Mouse (Mus musculus) intestine, embryonic 16.5 days (tissue): ENCODE measurements at regions not wholly inside any gene's neighbourhood (a gene's known extent, or its start where the extent isn't known, plus 50 kb on each side); places are given as distances from the start of the nearest gene placed in this dataset.

Source experiments
- ATAC-seq: fragments of 200-750 bp; cut with Nextera tagmentation; 2 replicates; pipeline ENCODE4 v1.8.0; 2017; ENCODE audit warnings: moderate TSS enrichment, moderate library complexity
- H3K27ac ChIP-seq: fragments of 300-500 bp; sonication (generic); 2 replicates; pipeline ENCODE4 v1.5.1; 2014; ENCODE audit warnings: mild to moderate bottlenecking, low read length
- H3K27me3 ChIP-seq: fragments of 300-500 bp; sonication (generic); replicated peaks from 2 replicates; pipeline ENCODE4 v1.6.1; 2014; ENCODE audit warnings: low read length, control low read depth, mixed read lengths; ENCODE audit not compliant: control insufficient read depth, insufficient read depth
- H3K36me3 ChIP-seq: fragments of 300-500 bp; sonication (generic); 2 replicates; pipeline ENCODE4 v1.6.1; 2014; ENCODE audit warnings: low read length, control low read depth; ENCODE audit not compliant: control insufficient read depth, insufficient read depth
- H3K4me1 ChIP-seq: fragments of 300-500 bp; sonication (generic); 2 replicates; pipeline ENCODE4 v1.6.1; 2014; ENCODE audit warnings: low read length, control low read depth, mixed read lengths; ENCODE audit not compliant: control insufficient read depth, insufficient read depth
- H3K4me2 ChIP-seq: fragments of 300-500 bp; sonication (generic); 2 replicates; pipeline ENCODE4 v1.6.1; 2014; ENCODE audit warnings: low read depth, low read length, control low read depth
- H3K4me3 ChIP-seq: fragments of 300-500 bp; sonication (generic); 2 replicates; pipeline ENCODE4 v1.5.1; 2014; ENCODE audit warnings: mild to moderate bottlenecking, low read length
- H3K9ac ChIP-seq: fragments of 300-500 bp; sonication (generic); 2 replicates; pipeline ENCODE4 v1.6.1; 2014; ENCODE audit warnings: low read depth, low read length
- H3K9me3 ChIP-seq: fragments of 300-500 bp; sonication (generic); 2 replicates; pipeline ENCODE4 v1.6.1; 2016; ENCODE audit warnings: low read length, control low read depth; ENCODE audit not compliant: control insufficient read depth
- WGBS: fragments of 180-500 bp; shearing (Covaris S2); extraction: QIAGEN DNeasy Blood & Tissue Kit; methylation state at CpG from one replicate; pipeline ENCODE4 v1.1.7; 2014; 5-methylcytosine and 5-hydroxymethylcytosine counted together

- no peak overlapping the region for H3K4me2 ChIP-seq
- no peak for ATAC-seq
- H3K27ac ChIP-seq: no peak overlapping the region
- H3K4me3 ChIP-seq: no peak overlapping the region
- peaks cover 15% of the 10 kb centered on the region; the same call in 1 of the 2 replicates for H3K4me1 ChIP-seq
- no peaks in the 10 kb centered on the region for H3K9me3 ChIP-seq
- H3K9ac ChIP-seq: no peak overlapping the region
- no peaks in the 10 kb centered on the region for H3K36me3 ChIP-seq
- 49% methylated on average over 4 of the region's 4 CpGs for WGBS
- H3K27me3 ChIP-seq: no peaks in the 10 kb centered on the region
Observed at GRCm38 (mm10) chr2:21030650-21031049, 62.0 kb upstream of the Arhgap21 start.

- no peak overlapping the region for H3K9ac ChIP-seq
- H3K27me3 ChIP-seq: no peaks in the 10 kb centered on the region
- H3K27ac ChIP-seq: no peak overlapping the region
- no peaks in the 10 kb centered on the region for H3K9me3 ChIP-seq
- ATAC-seq: no peak
- WGBS: 81% methylated on average over 5 of the region's 5 CpGs
- H3K36me3 ChIP-seq: no peaks in the 10 kb centered on the region
- no peak overlapping the region for H3K4me2 ChIP-seq
- H3K4me3 ChIP-seq: no peak overlapping the region
- peaks cover 13% of the 10 kb centered on the region; the same call in 1 of the 2 replicates for H3K4me1 ChIP-seq
Observed at GRCm38 (mm10) chr2:21029391-21030010, 60.8 kb upstream of the Arhgap21 start.

GRCm38 (mm10) chr2:21028605-21029004 lies 59.9 kb upstream of the Arhgap21 start:
- peak; percentile 83 for ATAC-seq

GRCm38 (mm10) chr2:21018535-21018934 lies 49.9 kb upstream of the Arhgap21 start:
- no peaks in the 10 kb centered on the region for H3K27me3 ChIP-seq
- no peak for ATAC-seq
- no peak overlapping the region for H3K4me2 ChIP-seq
- no peaks in the 10 kb centered on the region for H3K9me3 ChIP-seq
- no peaks in the 10 kb centered on the region for H3K4me1 ChIP-seq
- H3K36me3 ChIP-seq: no peaks in the 10 kb centered on the region
- H3K27ac ChIP-seq: no peak overlapping the region
- no peak overlapping the region for H3K9ac ChIP-seq
- H3K4me3 ChIP-seq: no peak overlapping the region
- WGBS: 76% methylated on average over 1 of the region's 1 CpGs

More at GRCm38 (mm10) chr2:21028605-21029004, 59.9 kb upstream of the Arhgap21 start:
- peaks cover 12% of the 10 kb centered on the region; the same call in 1 of the 2 replicates for H3K4me1 ChIP-seq
- no peaks in the 10 kb centered on the region for H3K27me3 ChIP-seq
- H3K9ac ChIP-seq: no peak overlapping the region
- no peaks in the 10 kb centered on the region for H3K9me3 ChIP-seq
- no peak overlapping the region for H3K4me2 ChIP-seq
- H3K4me3 ChIP-seq: no peak overlapping the region
- H3K27ac ChIP-seq: peak overlapping the region; percentile 56; the same call in 1 of the 2 replicates
- H3K36me3 ChIP-seq: no peaks in the 10 kb centered on the region
- 22% methylated on average over 2 of the region's 2 CpGs for WGBS
